Comparison of ENCODE assay signal across 9 mouse cellular contexts in genomic region chr7:142371768-142372661, GRCm38 (mm10). TPM values are rescaled to one million over a fixed set of nuclear protein-coding genes. Genes with fewer than 3 reads are reported as not detected.
DNase-seq lines count a peak whose midpoint lies in the region; ATAC-seq lines count a peak whose summit lies in the region.
"Had no signal": no experiment of that assay in that cellular context is flagged by ENCODE, and none has a peak within 500 bp of the region (broad histone marks: within the 10 kb centered on the region; RNA-seq: fewer than 3 reads in every experiment).

No protein-coding gene starts in this region.

- peaks cover 54% of the 10 kb centered on the region for H3K4me1 ChIP-seq in heart, embryonic 13.5 days

- H3K9ac ChIP-seq in heart, embryonic 13.5 days = peak overlapping the region; percentile 81

- DNase-seq in adrenal gland, adult 18-20 months (ENCODE audit: low spot score in 2 of 2) = peak; percentile 58
- no peak for DNase-seq in adrenal gland, adult 8-10 months
- peak; percentile 41 for DNase-seq in urinary bladder, postnatal 14 days (ENCODE audit: low spot score)
- no peak for DNase-seq in urinary bladder, postnatal 25 days (ENCODE audit: low spot score)
- DNase-seq in liver = peak; percentile 6
- DNase-seq in neural tube, embryonic 10.5 days (ENCODE audit: extremely low spot score, low spot score) = peak; percentile 27
- no peak for DNase-seq in urinary bladder, postnatal 4 days (ENCODE audit: low spot score in 2 of 2)

- peaks cover 38% of the 10 kb centered on the region for H3K27me3 ChIP-seq in heart, embryonic 13.5 days (replicated peaks)

- WGBS in heart, embryonic 13.5 days = under 1% methylated on average over 63 of the region's 64 CpGs

- ATAC-seq in heart, embryonic 13.5 days (ENCODE audit: extremely low read depth, insufficient number of reproducible peaks, low FRiP score, low TSS enrichment) = peak; percentile 16

- H3K9me3 ChIP-seq in heart, embryonic 13.5 days = no peaks in the 10 kb centered on the region

- peak overlapping the region; percentile 97 for H3K4me2 ChIP-seq in heart, embryonic 13.5 days

- peak overlapping the region; percentile 64 for H3K4me3 ChIP-seq in heart, embryonic 13.5 days

- H3K27ac ChIP-seq in heart, embryonic 13.5 days (replicated peaks) = 0 out of 2 replicates have a peak overlapping the region, but pooled peaks have one; percentile 2

- H3K36me3 ChIP-seq in heart, embryonic 13.5 days = peaks cover 24% of the 10 kb centered on the region

RNA-seq across cellular contexts. Expression of gene Ifitm10, which starts 1.5 kb away (rescaled TPM):
- 1 to 10 TPM; 2.1 to 3.1 TPM for total RNA-seq in adrenal gland, adult 18-20 months (2021)
- total RNA-seq in adrenal gland, adult 8-10 months (2022) = 1 to 10 TPM; 2.7 to 7.8 (median 5.3) TPM
- polyA plus RNA-seq in heart, embryonic 13.5 days (2015; fragmentation: Nextera tagmentation; extraction: Ambion mirVana) = 6.5 and 7.5 TPM in 2 replicates

RNA-seq across cellular contexts. Expression of gene Gm49369, which starts 10.5 kb away (rescaled TPM):
- 1 to 10 TPM; 3.1 to 9.4 TPM for total RNA-seq in adrenal gland, adult 18-20 months (2021)
- total RNA-seq in adrenal gland, adult 8-10 months (2022) = 10 to 100 TPM in 3 of 4 experiments, 1 to 10 TPM in 1; 9.0 to 16.1 (median 11.0) TPM
- 2.3 TPM in 1 of 2 replicates, not detected in the other for polyA plus RNA-seq in heart, embryonic 13.5 days (2015; fragmentation: Nextera tagmentation; extraction: Ambion mirVana)
- polyA plus RNA-seq: large intestine, adult 2 months had no signal

RNA-seq across cellular contexts. Expression of gene Ctsd, which starts 15.8 kb away (rescaled TPM):
- 1,000 to 10,000 TPM; 1,152 to 1,350 TPM for total RNA-seq in adrenal gland, adult 18-20 months (2021)
- 1,000 to 10,000 TPM in 2 of 4 experiments, 100 to 1,000 TPM in 2; 808 to 1,559 (median 1,212) TPM for total RNA-seq in adrenal gland, adult 8-10 months (2022)
- 443 and 485 TPM in 2 replicates for polyA plus RNA-seq in heart, embryonic 13.5 days (2015; fragmentation: Nextera tagmentation; extraction: Ambion mirVana)

Comparison
In these comparisons a context has a peak if more than half of its experiments do, and no peak if none do; other contexts are left out.
1. DNase-seq: peak in adrenal gland, adult 18-20 months (2 of 2), urinary bladder, postnatal 14 days (single experiment), liver (single experiment) and neural tube, embryonic 10.5 days (single experiment); none in adrenal gland, adult 8-10 months (single experiment), urinary bladder, postnatal 25 days (single experiment) and urinary bladder, postnatal 4 days (0 of 2).